Mouse (Mus musculus): ENCODE results near the gene Atf5. TPM values are rescaled to one million over a fixed set of nuclear protein-coding genes. Genes with fewer than 3 reads are reported as not detected.

Atf5 gene
- polyA plus RNA-seq, 1 experiment, result 279 TPM

GRCm38 (mm10) chr7:44850789-44851624 is 34.5 kb upstream of the Atf5 start:
- Histone ChIP-seq H3K36me3 (replicated peaks; ENCODE audit: low read length) (peaks cover 44% of the 10 kb centered on the region), H3K4me1 (peaks cover 69% of the 10 kb centered on the region), H3K9me3 (no peaks in the 10 kb centered on the region), H3K4me3 (replicated peaks) (peak overlapping the region; percentile 100), H3K27me3 (replicated peaks) (no peaks in the 10 kb centered on the region)
- TF ChIP-seq GATA1 (IDR thresholded peaks at IDR 0.05; ENCODE audit: borderline replicate concordance, low read length), result no peak
- TF ChIP-seq FLI1 (IDR thresholded peaks at IDR 0.05; ENCODE audit: low read length), result no peak

- Histone ChIP-seq H3K4me3 (replicated peaks) (peak overlapping the region; percentile 100), H3K9me3 (no peaks in the 10 kb centered on the region), H3K27me3 (replicated peaks) (no peaks in the 10 kb centered on the region), H3K36me3 (replicated peaks; ENCODE audit: low read length) (peaks cover 53% of the 10 kb centered on the region), H3K4me1 (peaks cover 69% of the 10 kb centered on the region)
- TF ChIP-seq FLI1 (IDR thresholded peaks at IDR 0.05; ENCODE audit: low read length), result no peak; the same call in 1 of the 2 replicates
- TF ChIP-seq GATA1 (IDR thresholded peaks at IDR 0.05; ENCODE audit: borderline replicate concordance, low read length), result no peak
Measured at GRCm38 (mm10) chr7:44850146-44850545, 33.7 kb upstream of the Atf5 start.

- Histone ChIP-seq H3K4me1 (peaks cover 69% of the 10 kb centered on the region), H3K36me3 (replicated peaks; ENCODE audit: low read length) (peaks cover 58% of the 10 kb centered on the region), H3K9me3 (no peaks in the 10 kb centered on the region), H3K27me3 (replicated peaks) (no peaks in the 10 kb centered on the region), H3K4me3 (replicated peaks) (peak overlapping the region; percentile 100)
- TF ChIP-seq FLI1 (IDR thresholded peaks at IDR 0.05; ENCODE audit: low read length) (no peak), GATA1 (IDR thresholded peaks at IDR 0.05; ENCODE audit: borderline replicate concordance, low read length) (no peak)
Measured at GRCm38 (mm10) chr7:44849416-44850111, 33.1 kb upstream of the Atf5 start.

- TF ChIP-seq FLI1 (IDR thresholded peaks at IDR 0.05; ENCODE audit: low read length), result no peak
- TF ChIP-seq GATA1 (IDR thresholded peaks at IDR 0.05; ENCODE audit: borderline replicate concordance, low read length), result no peak
- Histone ChIP-seq H3K27me3 (replicated peaks) (no peaks in the 10 kb centered on the region), H3K36me3 (replicated peaks; ENCODE audit: low read length) (peaks cover 64% of the 10 kb centered on the region), H3K9me3 (no peaks in the 10 kb centered on the region), H3K4me1 (peaks cover 72% of the 10 kb centered on the region), H3K4me3 (replicated peaks) (peak within 1 kb of the TSS; percentile 100)
Measured at GRCm38 (mm10) chr7:44848561-44849415, 32.3 kb upstream of the Atf5 start, which contains the start of the genes Akt1s1 and Tbc1d17. Gene Akt1s1, plus strand, starts transcription at chr7:44848991. Gene Tbc1d17, minus strand, starts transcription at chr7:44849079.

- Histone ChIP-seq H3K9me3 (no peaks in the 10 kb centered on the region), H3K4me1 (peaks cover 72% of the 10 kb centered on the region), H3K36me3 (replicated peaks; ENCODE audit: low read length) (peaks cover 65% of the 10 kb centered on the region), H3K4me3 (replicated peaks) (peak overlapping the region; percentile 100), H3K27me3 (replicated peaks) (no peaks in the 10 kb centered on the region)
- TF ChIP-seq FLI1 (IDR thresholded peaks at IDR 0.05; ENCODE audit: low read length), result no peak
- no peak for TF ChIP-seq GATA1 (IDR thresholded peaks at IDR 0.05; ENCODE audit: borderline replicate concordance, low read length)
Measured at GRCm38 (mm10) chr7:44847772-44848171, 31.3 kb upstream of the Atf5 start.

GRCm38 (mm10) chr7:44846804-44847203 is 30.3 kb upstream of the Atf5 start:
- no peaks in the 10 kb centered on the region for H3K27me3 ChIP-seq (replicated peaks)
- H3K9me3 ChIP-seq, result no peaks in the 10 kb centered on the region
- no peak for TF ChIP-seq FLI1 (IDR thresholded peaks at IDR 0.05; ENCODE audit: low read length)
- no peak for TF ChIP-seq GATA1 (IDR thresholded peaks at IDR 0.05; ENCODE audit: borderline replicate concordance, low read length)
- peaks cover 65% of the 10 kb centered on the region for H3K36me3 ChIP-seq (replicated peaks; ENCODE audit: low read length)
- H3K4me3 ChIP-seq (replicated peaks), result peak overlapping the region; percentile 69
- peaks cover 72% of the 10 kb centered on the region for H3K4me1 ChIP-seq

GRCm38 (mm10) chr7:44845006-44845405 is 28.5 kb upstream of the Atf5 start:
- H3K9me3 ChIP-seq, result no peaks in the 10 kb centered on the region
- TF ChIP-seq GATA1 (IDR thresholded peaks at IDR 0.05; ENCODE audit: borderline replicate concordance, low read length) (no peak), FLI1 (IDR thresholded peaks at IDR 0.05; ENCODE audit: low read length) (no peak)
- no peaks in the 10 kb centered on the region for H3K27me3 ChIP-seq (replicated peaks)
- H3K36me3 ChIP-seq (replicated peaks; ENCODE audit: low read length), result peaks cover 75% of the 10 kb centered on the region
- H3K4me3 ChIP-seq (replicated peaks), result peak overlapping the region; percentile 50
- peaks cover 73% of the 10 kb centered on the region for H3K4me1 ChIP-seq

GRCm38 (mm10) chr7:44841825-44842463 is 25.5 kb upstream of the Atf5 start:
- Histone ChIP-seq H3K9me3 (peaks cover 2% of the 10 kb centered on the region; the same call in 1 of the 2 replicates), H3K27me3 (replicated peaks) (no peaks in the 10 kb centered on the region), H3K36me3 (replicated peaks; ENCODE audit: low read length) (peaks cover 100% of the 10 kb centered on the region), H3K4me1 (peaks cover 88% of the 10 kb centered on the region), H3K4me3 (replicated peaks) (peak overlapping the region; percentile 62)
- TF ChIP-seq FLI1 (IDR thresholded peaks at IDR 0.05; ENCODE audit: low read length), result no peak
- TF ChIP-seq GATA1 (IDR thresholded peaks at IDR 0.05; ENCODE audit: borderline replicate concordance, low read length), result no peak

GRCm38 (mm10) chr7:44840426-44840825 is 24.0 kb upstream of the Atf5 start:
- peaks cover 2% of the 10 kb centered on the region; the same call in 1 of the 2 replicates for H3K9me3 ChIP-seq
- peaks cover 90% of the 10 kb centered on the region for H3K4me1 ChIP-seq
- peaks cover 100% of the 10 kb centered on the region for H3K36me3 ChIP-seq (replicated peaks; ENCODE audit: low read length)
- no peak overlapping the region for H3K4me3 ChIP-seq (replicated peaks)
- TF ChIP-seq FLI1 (IDR thresholded peaks at IDR 0.05; ENCODE audit: low read length) (no peak), GATA1 (IDR thresholded peaks at IDR 0.05; ENCODE audit: borderline replicate concordance, low read length) (no peak)
- no peaks in the 10 kb centered on the region for H3K27me3 ChIP-seq (replicated peaks)
